Mouse (Mus musculus) hindbrain, postnatal 0 days (tissue): ENCODE data around the gene Kdm4d. TPM values are rescaled to one million over a fixed set of nuclear protein-coding genes. Genes with fewer than 3 reads are reported as not detected.

Experiments used
- ATAC-seq: fragments of 200-750 bp; cut with Nextera tagmentation; 2 replicates; pipeline ENCODE4 v1.8.0; 2017; ENCODE audit warnings: mild to moderate bottlenecking, moderate TSS enrichment, moderate library complexity
- DNase-seq: peaks from one replicate; pipeline ENCODE4 v3.0.0-alpha.2; 2015; ENCODE audit warnings: low spot score
- H3K27ac ChIP-seq: fragments of 300-500 bp; sonication (generic); 2 replicates; pipeline ENCODE4 v1.5.1; 2014; ENCODE audit warnings: mild to moderate bottlenecking
- H3K27me3 ChIP-seq: fragments of 300-500 bp; sonication (generic); 2 replicates; pipeline ENCODE4 v1.6.1; 2014; ENCODE audit warnings: low read length, mixed read lengths; ENCODE audit not compliant: insufficient read depth
- H3K36me3 ChIP-seq: fragments of 300-500 bp; sonication (generic); 2 replicates; pipeline ENCODE4 v1.6.1; 2014; ENCODE audit warnings: low read length, mixed read lengths; ENCODE audit not compliant: insufficient read depth
- H3K4me1 ChIP-seq: fragments of 300-500 bp; sonication (generic); 2 replicates; pipeline ENCODE4 v1.6.1; 2014; ENCODE audit warnings: antibody characterized with exemption, low read length, mixed read lengths; ENCODE audit not compliant: insufficient read depth
- H3K4me2 ChIP-seq: fragments of 300-500 bp; sonication (generic); 2 replicates; pipeline ENCODE4 v1.6.1; 2014; ENCODE audit warnings: low read depth, mild to moderate bottlenecking, low read length, moderate library complexity, mixed read lengths
- H3K4me3 ChIP-seq: fragments of 300-500 bp; sonication (generic); 2 replicates; pipeline ENCODE4 v1.5.1; 2014; ENCODE audit warnings: low read length
- H3K9ac ChIP-seq: fragments of 300-500 bp; sonication (generic); replicated peaks from 2 replicates; pipeline ENCODE4 v1.6.1; 2014; ENCODE audit warnings: mild to moderate bottlenecking, low read length, moderate library complexity, mixed read lengths
- H3K9me3 ChIP-seq: fragments of 300-500 bp; sonication (generic); 2 replicates; pipeline ENCODE4 v1.6.1; 2016; ENCODE audit warnings: low read length, mixed read lengths
- CTCF ChIP-seq: IDR thresholded peaks from 2 replicates; pipeline ENCODE4 v1.5.1; 2016; ENCODE audit warnings: antibody characterized with exemption, control low read depth, low read depth
- WGBS: fragments of 180-500 bp; shearing (Covaris S2); extraction: QIAGEN DNeasy Blood & Tissue Kit; methylation state at CpG from one replicate; pipeline ENCODE4 v1.1.7; 2014; 5-methylcytosine and 5-hydroxymethylcytosine counted together
- polyA plus RNA-seq: library from polyadenylated mRNA; unstranded; fragments of >200 nt; fragmentation: Nextera tagmentation; extraction: Ambion mirVana; gene quantifications from 2 replicates; pipeline ENCODE4 v1.2.1, GENCODE M21; 2015
- total RNA-seq: library from RNA; depleted of rRNA; stranded (reverse); fragments of >200 nt; gene quantifications from 2 replicates; pipeline ENCODE4 v1.2.3, GENCODE M21; 2014

Gene Kdm4d
- total and polyA plus RNA-seq, 2 experiments from 2014 or later: 2.0 to 2.1 TPM

DNA sequence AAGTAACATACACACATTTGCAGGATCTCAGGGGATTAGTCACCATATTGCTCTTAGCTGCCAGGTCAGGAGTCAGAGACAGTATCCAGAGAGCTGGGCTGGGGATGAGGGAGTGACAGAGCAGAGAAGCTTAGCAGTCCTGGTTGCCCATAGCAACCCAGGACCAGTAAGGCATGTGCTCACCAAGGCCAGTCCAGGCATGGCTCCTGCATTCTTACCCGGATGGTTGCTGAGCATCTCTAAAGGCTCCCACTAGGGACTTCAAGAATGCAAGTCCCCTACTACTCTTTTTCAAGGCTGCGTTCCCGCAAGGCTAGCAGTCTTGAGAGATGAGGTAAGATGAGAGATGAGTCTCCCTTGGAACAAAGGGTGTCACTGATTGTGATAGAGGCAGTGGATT lies 32.0 kb upstream of the Kdm4d start:
- H3K4me2 ChIP-seq: no peak overlapping the region
- no peak for TF ChIP-seq CTCF
- H3K9me3 ChIP-seq: no peaks in the 10 kb centered on the region
- no peak overlapping the region for H3K9ac ChIP-seq
- no peak overlapping the region for H3K27ac ChIP-seq
- peak; percentile 57 for DNase-seq
- ATAC-seq: peak; percentile 89
- no peak overlapping the region for H3K4me3 ChIP-seq
- H3K4me1 ChIP-seq: peaks cover 4% of the 10 kb centered on the region; the same call in 1 of the 2 replicates
- whole genome bisulfite sequencing: 4% methylated on average over 3 of the region's 3 CpGs
- no peaks in the 10 kb centered on the region for H3K36me3 ChIP-seq
- H3K27me3 ChIP-seq: no peaks in the 10 kb centered on the region

DNA sequence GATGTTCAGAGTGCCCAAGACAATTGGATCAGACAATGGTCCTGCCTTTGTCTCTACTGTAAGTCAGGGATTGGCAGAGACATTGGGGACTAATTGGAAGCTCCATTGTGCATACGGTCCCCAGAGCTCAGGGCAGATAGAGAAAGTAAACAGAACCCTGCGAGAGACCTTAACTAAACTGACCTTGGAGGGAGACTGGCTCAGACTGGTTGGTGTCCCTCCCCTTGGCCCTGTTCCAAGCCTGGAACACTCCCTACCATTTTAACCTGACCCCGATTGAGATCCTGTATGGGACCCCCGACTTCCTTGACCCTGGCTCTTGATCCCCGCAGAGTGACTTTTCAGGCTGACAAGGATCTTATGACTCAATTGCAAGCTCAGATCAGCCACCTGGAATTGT lies 29.7 kb upstream of the Kdm4d start:
- TF ChIP-seq CTCF: no peak
- H3K27me3 ChIP-seq: no peaks in the 10 kb centered on the region
- no peaks in the 10 kb centered on the region for H3K9me3 ChIP-seq
- ATAC-seq (no peak), DNase-seq (no peak)
- 74% methylated on average over 5 of the region's 5 CpGs for WGBS
- H3K4me1 ChIP-seq: peaks cover 4% of the 10 kb centered on the region; the same call in 1 of the 2 replicates
- no peak overlapping the region for H3K4me3 ChIP-seq
- H3K27ac ChIP-seq: no peak overlapping the region
- H3K36me3 ChIP-seq: no peaks in the 10 kb centered on the region
- no peak overlapping the region for H3K9ac ChIP-seq
- H3K4me2 ChIP-seq: no peak overlapping the region

DNA sequence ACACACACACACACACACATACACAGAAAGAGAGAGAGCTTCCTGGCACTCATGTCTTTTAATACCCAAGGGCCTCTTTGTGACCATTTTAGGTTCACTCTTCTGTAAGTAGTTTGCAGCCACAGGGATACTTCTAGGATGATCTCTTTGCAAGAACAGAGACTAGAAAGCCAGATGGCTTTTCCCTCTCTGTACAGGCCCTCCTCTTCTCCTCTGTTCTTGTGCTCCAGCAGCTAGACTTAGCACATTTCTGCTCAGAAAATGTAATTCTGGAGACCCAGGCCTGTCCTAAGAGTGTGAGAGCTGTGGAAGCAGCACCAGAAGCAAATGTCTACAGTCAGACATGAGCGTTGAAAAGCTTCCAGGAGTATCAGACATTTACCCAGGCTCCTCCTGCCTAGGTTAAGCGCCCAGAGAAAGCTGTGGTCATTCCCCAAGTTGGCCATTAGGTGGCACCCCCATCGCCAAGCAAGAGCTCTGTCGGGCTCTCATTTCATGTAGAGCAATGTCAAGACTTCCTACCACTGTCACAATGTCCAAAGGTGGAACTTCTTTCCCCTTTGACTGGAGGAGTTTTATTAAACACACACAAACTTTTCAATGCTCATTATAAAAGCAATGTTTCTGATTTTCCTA lies 23.2 kb upstream of the Kdm4d start:
- 15% methylated on average over 4 of the region's 4 CpGs for WGBS
- no peak overlapping the region for H3K27ac ChIP-seq
- H3K4me3 ChIP-seq: no peak overlapping the region
- peak; percentile 90 for TF ChIP-seq CTCF
- H3K9me3 ChIP-seq: no peaks in the 10 kb centered on the region
- H3K4me2 ChIP-seq: no peak overlapping the region
- DNase-seq (peak; percentile 89), ATAC-seq (peak; percentile 85)
- no peaks in the 10 kb centered on the region for H3K36me3 ChIP-seq
- no peak overlapping the region for H3K9ac ChIP-seq
- no peaks in the 10 kb centered on the region for H3K4me1 ChIP-seq
- no peaks in the 10 kb centered on the region for H3K27me3 ChIP-seq

DNA sequence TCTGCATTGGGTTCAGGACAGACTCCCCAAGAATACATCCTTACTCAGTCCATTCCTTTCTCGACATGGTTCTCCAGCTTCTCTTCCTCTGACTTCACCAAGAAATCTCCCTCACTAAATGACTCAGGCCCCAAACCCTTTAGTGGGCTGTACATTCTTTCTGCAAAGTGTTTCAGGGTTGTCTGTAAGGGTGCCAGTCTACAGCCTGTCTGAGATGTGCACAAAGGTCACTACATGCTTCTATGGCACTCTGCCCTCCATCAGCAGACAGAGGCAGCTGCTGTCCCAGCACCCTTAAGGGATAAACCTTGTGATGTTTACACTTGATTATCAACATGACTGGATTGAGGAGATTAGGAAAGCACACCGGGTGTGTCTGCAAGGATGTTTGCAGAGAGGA lies 21.4 kb upstream of the Kdm4d start:
- no peak for TF ChIP-seq CTCF
- H3K4me3 ChIP-seq: no peak overlapping the region
- no peaks in the 10 kb centered on the region for H3K9me3 ChIP-seq
- DNase-seq (no peak), ATAC-seq (no peak)
- no peak overlapping the region for H3K27ac ChIP-seq
- H3K4me1 ChIP-seq: no peaks in the 10 kb centered on the region
- no peaks in the 10 kb centered on the region for H3K36me3 ChIP-seq
- WGBS: 63% methylated on average over 2 of the region's 2 CpGs
- H3K27me3 ChIP-seq: no peaks in the 10 kb centered on the region
- no peak overlapping the region for H3K9ac ChIP-seq
- no peak overlapping the region for H3K4me2 ChIP-seq

DNA sequence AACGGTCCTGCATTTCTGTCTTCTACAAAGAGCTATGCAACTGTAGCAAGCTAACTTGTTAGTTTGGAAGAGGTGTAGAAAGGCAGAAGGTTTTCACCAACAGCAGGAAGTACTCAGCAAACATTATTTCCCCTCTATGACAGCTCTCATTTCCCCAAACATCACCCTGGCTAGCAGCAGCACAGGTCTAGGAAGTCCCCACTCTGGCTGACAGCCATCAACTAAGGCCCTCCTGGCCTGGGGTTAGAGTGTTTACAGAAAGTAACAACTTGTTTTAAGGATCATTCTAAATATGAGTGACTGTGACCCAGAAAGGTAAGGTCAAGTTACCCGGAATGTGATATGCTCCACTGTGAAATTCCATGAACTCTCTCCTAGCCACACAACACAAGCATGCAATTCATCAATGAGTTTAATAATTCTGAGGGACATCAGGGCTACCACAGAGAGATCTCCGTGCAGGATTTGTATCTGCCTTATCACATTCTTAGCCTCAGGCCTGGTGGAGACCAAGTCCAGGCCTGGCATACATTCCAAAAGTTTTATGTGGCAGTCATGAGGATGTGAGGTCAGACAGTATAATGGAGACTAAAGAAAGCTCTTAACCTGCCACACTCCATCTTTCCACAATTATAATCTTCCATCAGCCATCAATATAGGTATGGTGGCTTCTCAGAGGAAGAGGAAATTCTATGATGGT lies 20.8 kb upstream of the Kdm4d start:
- H3K27ac ChIP-seq: no peak overlapping the region
- H3K27me3 ChIP-seq: no peaks in the 10 kb centered on the region
- no peak for ATAC-seq
- H3K4me2 ChIP-seq: no peak overlapping the region
- no peaks in the 10 kb centered on the region for H3K9me3 ChIP-seq
- H3K36me3 ChIP-seq: no peaks in the 10 kb centered on the region
- H3K4me3 ChIP-seq: no peak overlapping the region
- H3K9ac ChIP-seq: no peak overlapping the region
- no peaks in the 10 kb centered on the region for H3K4me1 ChIP-seq
- no peak for TF ChIP-seq CTCF
- no peak for DNase-seq
- WGBS: 76% methylated on average over 3 of the region's 3 CpGs

DNA sequence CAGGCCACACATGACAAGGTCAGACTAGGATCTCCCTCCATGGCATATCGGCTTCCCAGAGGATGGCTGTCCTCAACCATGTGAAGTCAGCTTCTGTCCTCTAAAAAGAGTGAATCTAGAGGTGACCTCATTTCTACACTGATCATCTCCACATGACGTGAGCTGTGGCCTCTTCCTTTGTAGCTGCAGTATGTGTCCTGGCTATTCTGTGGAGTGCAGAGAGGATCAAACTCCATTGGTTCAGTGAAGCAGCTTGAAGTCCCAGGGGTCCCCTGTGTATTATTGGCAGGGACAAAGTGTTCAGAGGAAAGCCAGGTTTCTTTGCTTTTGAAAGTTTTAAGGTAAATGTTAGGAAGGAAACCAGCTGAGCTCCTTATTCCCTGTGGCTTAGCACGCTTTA lies 17.8 kb upstream of the Kdm4d start:
- Histone ChIP-seq H3K9ac (no peak overlapping the region), H3K27me3 (no peaks in the 10 kb centered on the region), H3K4me2 (no peak overlapping the region), H3K27ac (no peak overlapping the region), H3K4me1 (no peaks in the 10 kb centered on the region), H3K4me3 (no peak overlapping the region), H3K9me3 (no peaks in the 10 kb centered on the region), H3K36me3 (no peaks in the 10 kb centered on the region)
- DNase-seq: no peak
- no peak for TF ChIP-seq CTCF
- no peak for ATAC-seq
- 78% methylated on average over 3 of the region's 3 CpGs for WGBS

DNA sequence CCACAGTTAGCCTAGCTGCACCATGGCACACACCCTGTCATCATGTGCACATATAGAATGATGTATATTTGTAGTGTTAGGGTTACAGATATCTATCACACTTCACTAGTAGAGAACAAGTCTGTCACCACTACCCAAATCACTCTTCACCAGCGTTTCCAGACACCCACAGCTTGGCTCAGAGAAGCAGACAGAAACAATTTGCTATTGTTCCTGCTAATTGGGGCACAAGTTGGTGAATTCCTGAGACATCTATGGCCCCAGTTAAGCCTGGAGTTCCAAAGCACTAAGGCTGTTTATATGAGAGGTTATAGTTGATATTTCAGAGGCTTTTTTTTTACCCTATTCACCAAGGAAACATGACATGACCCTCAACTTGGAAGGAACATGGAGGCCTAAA lies 17.0 kb upstream of the Kdm4d start:
- Histone ChIP-seq H3K4me1 (no peaks in the 10 kb centered on the region), H3K4me3 (no peak overlapping the region), H3K27me3 (no peaks in the 10 kb centered on the region), H3K4me2 (no peak overlapping the region), H3K9ac (no peak overlapping the region), H3K27ac (no peak overlapping the region), H3K9me3 (no peaks in the 10 kb centered on the region), H3K36me3 (no peaks in the 10 kb centered on the region)
- 37% methylated on average over 1 of the region's 1 CpGs for WGBS
- DNase-seq (no peak), ATAC-seq (no peak)
- no peak for TF ChIP-seq CTCF
